Mouse (Mus musculus): ENCODE measurements around the gene Ppip5k2.

DNA sequence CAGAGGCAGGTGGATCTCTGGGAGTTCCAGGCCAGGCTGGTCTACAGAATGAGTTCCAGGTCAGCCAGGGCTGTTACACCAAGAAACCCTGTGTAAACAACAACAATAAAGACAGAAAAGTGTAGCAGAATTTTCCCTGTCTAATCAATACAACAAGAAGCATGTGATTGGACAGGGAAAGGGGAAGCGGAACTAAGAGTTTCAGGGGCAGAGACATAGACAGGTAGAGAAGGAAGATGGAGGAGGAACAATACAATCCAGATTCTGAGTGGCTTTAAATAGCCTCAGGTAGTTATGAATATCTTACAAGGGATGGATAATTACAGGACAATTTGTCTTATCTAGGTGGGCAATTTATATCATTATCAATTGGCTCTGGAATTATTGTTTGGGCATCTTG lies 102.9 kb downstream of the Ppip5k2 start:
- TF ChIP-seq MYOG (IDR thresholded peaks at IDR 0.05; ENCODE audit: control insufficient read depth in 1 of 3, insufficient read depth in 1 of 3, insufficient read length in 2 of 3, low read depth in 2 of 3) (no peak), USF1 (IDR thresholded peaks at IDR 0.05; ENCODE audit: low read depth) (no peak), CEBPB (IDR thresholded peaks at IDR 0.05; ENCODE audit: insufficient read depth, poor library complexity, severe bottlenecking) (no peak), TCF3 (IDR thresholded peaks at IDR 0.05; ENCODE audit: insufficient read length, low read depth) (no peak), MAX (IDR thresholded peaks at IDR 0.05; ENCODE audit: low read depth) (no peak), REST (IDR thresholded peaks at IDR 0.05; ENCODE audit: insufficient read depth, insufficient read length) (no peak), TCF12 (IDR thresholded peaks at IDR 0.05; ENCODE audit: insufficient read depth, poor library complexity, severe bottlenecking) (no peak), E2F4 (IDR thresholded peaks at IDR 0.05; ENCODE audit: insufficient read depth) (no peak), POLR2AphosphoS2 (IDR thresholded peaks at IDR 0.05; ENCODE audit: insufficient read length, low read depth) (no peak), POLR2A (IDR thresholded peaks at IDR 0.05; ENCODE audit: insufficient read length, low read depth) (no peak)
